Mouse (Mus musculus): ENCODE results near the gene Wdr46.

The Wdr46 gene

GRCm38 (mm10) chr17:33953310-33953709 lies 12.8 kb downstream of the Wdr46 start:
- no peak for DNase-seq

- no peak for DNase-seq
These were observed 13.6 kb downstream of the Wdr46 start for GRCm38 (mm10) chr17:33953961-33954565.

- no peak for DNase-seq
These were observed 14.4 kb downstream of the Wdr46 start for GRCm38 (mm10) chr17:33954646-33955554.

- DNase-seq = peak; percentile 96
These were observed 15.2 kb downstream of the Wdr46 start, which contains the start of the genes Vps52 and Rps18 for GRCm38 (mm10) chr17:33955555-33956214. Vps52 (plus strand) TSS chr17:33955812. Rps18 (minus strand) TSS chr17:33956001.

GRCm38 (mm10) chr17:33956336-33956735 lies 15.9 kb downstream of the Wdr46 start:
- no peak for DNase-seq

- DNase-seq = peak in 1 of 2 experiments; percentile 4
These were observed 17.0 kb downstream of the Wdr46 start for GRCm38 (mm10) chr17:33957493-33957892.

GRCm38 (mm10) chr17:33958451-33958850 lies 18.0 kb downstream of the Wdr46 start:
- DNase-seq = peak in 1 of 2 experiments; percentile 3

- DNase-seq = peak in 1 of 2 experiments; percentile 17
These were observed 18.7 kb downstream of the Wdr46 start for GRCm38 (mm10) chr17:33959135-33959534.

- peak in 1 of 2 experiments; percentile 10 for DNase-seq
These were observed 19.5 kb downstream of the Wdr46 start for GRCm38 (mm10) chr17:33959948-33960347.

- DNase-seq = peak in 1 of 2 experiments; percentile 2
These were observed 22.4 kb downstream of the Wdr46 start for GRCm38 (mm10) chr17:33962876-33963275.

GRCm38 (mm10) chr17:33965082-33965845 lies 24.8 kb downstream of the Wdr46 start:
- no peak for DNase-seq

GRCm38 (mm10) chr17:33965846-33966550 lies 25.5 kb downstream of the Wdr46 start:
- no peak for DNase-seq

GRCm38 (mm10) chr17:33968489-33968888 lies 28.0 kb downstream of the Wdr46 start:
- peak; percentile 85 to 88 for DNase-seq

- DNase-seq = no peak
These were observed 28.5 kb downstream of the Wdr46 start for GRCm38 (mm10) chr17:33968927-33969326.

- DNase-seq = no peak
These were observed 28.9 kb downstream of the Wdr46 start for GRCm38 (mm10) chr17:33969394-33969793.

- DNase-seq = no peak
These were observed 32.2 kb downstream of the Wdr46 start for GRCm38 (mm10) chr17:33972691-33973090.

GRCm38 (mm10) chr17:33973572-33973971 lies 33.1 kb downstream of the Wdr46 start:
- DNase-seq = no peak

- DNase-seq = peak in 1 of 2 experiments; percentile 35
These were observed 37.5 kb downstream of the Wdr46 start for GRCm38 (mm10) chr17:33977861-33978557.

GRCm38 (mm10) chr17:33978631-33979031 lies 38.2 kb downstream of the Wdr46 start:
- peak; percentile 77 to 82 for DNase-seq

- DNase-seq = no peak
These were observed 39.1 kb downstream of the Wdr46 start for GRCm38 (mm10) chr17:33979512-33980050.

All from cerebellum, postnatal 25 days (tissue).